Mouse (Mus musculus): Measurements from ENCODE around the gene 2310057J18Rik. TPM values are rescaled to one million over a fixed set of nuclear protein-coding genes. Genes with fewer than 3 reads are reported as not detected.

2310057J18Rik gene
- not detected in 2 replicates for polyA plus RNA-seq (2015; fragmentation: Nextera tagmentation; extraction: Ambion mirVana)

DNA sequence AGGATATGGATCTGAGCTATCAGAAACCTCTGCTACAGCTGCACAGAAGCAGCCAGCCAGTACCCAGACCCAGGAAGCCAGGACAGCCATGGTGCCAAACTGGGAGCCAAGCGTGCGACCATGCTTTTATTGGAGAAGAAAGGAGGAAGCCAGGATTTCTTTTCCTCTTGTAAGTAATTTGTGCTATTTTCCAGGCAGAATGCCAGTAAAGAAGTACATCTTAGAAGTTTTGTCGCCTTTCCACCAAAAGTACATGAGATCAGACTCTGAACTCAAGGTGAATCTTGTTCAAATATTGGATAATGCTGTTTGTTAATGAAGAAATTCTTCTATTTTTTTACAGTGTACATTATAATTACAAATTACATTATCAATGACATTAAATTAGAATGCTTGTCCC lies at the start of gene 2310057J18Rik:
2310057J18Rik (minus strand) TSS at position 101 of the 400 bp plus-strand sequence.

Other genes with a start within 250 kb of the 2310057J18Rik start
- gene Soga3, start 157.5 kb upstream of the 2310057J18Rik start, polyA plus RNA-seq (2015; fragmentation: Nextera tagmentation; extraction: Ambion mirVana): 0.23 and 0.99 TPM in 2 replicates
- 0.67 TPM in 1 of 2 replicates, not detected in the other for gene Gm49353, start 212.7 kb upstream of the 2310057J18Rik start, polyA plus RNA-seq (2015; fragmentation: Nextera tagmentation; extraction: Ambion mirVana)
- gene 9330159F19Rik, start 225.3 kb upstream of the 2310057J18Rik start, polyA plus RNA-seq (2015; fragmentation: Nextera tagmentation; extraction: Ambion mirVana): 3.8 and 4.5 TPM in 2 replicates

Data from urinary bladder, postnatal 0 days (tissue).